Mouse (Mus musculus) effector memory CD4-positive, alpha-beta T cell, adult 5 months (primary cell): ENCODE results near the gene Gabrr3. TPM values are rescaled to one million over a fixed set of nuclear protein-coding genes. Genes with fewer than 3 reads are reported as not detected.

Experiments
- polyA plus RNA-seq: library from polyadenylated mRNA; unstranded; fragments of 100-300 nt; shearing (Covaris generic); gene quantifications from one replicate; pipeline ENCODE4 v1.2.1, GENCODE M21; 2017

Gabrr3 gene
- not detected for polyA plus RNA-seq

DNA sequence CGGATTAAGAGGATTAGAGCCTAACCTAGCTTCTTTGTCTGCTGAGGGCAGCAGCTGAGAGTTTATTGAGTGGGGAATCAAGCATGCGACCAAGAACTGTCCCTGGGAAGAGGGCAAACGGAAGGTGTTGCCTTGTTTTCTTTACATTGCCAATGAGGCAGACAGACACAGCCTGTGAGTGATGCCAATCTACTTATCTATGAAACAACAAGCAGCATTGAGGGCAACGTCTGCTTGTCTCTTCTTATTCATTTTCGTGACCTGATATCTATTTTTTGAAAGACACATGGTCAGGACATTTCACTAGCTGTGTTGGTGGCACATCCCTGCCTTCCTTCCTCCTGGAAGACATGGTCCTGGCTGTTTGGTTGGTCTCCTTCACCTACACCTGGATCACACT, at the start of gene Gabrr3:
Gene Gabrr3 (plus strand): TSS at position 301 of the 400 bp plus-strand sequence.

GRCm38 (mm10) chr16:59363893-59364292, 43.2 kb upstream of the Gabrr3 start, which contains the start of gene Olfr209:
Gene Olfr209, minus strand, starts transcription at chr16:59363993.

DNA sequence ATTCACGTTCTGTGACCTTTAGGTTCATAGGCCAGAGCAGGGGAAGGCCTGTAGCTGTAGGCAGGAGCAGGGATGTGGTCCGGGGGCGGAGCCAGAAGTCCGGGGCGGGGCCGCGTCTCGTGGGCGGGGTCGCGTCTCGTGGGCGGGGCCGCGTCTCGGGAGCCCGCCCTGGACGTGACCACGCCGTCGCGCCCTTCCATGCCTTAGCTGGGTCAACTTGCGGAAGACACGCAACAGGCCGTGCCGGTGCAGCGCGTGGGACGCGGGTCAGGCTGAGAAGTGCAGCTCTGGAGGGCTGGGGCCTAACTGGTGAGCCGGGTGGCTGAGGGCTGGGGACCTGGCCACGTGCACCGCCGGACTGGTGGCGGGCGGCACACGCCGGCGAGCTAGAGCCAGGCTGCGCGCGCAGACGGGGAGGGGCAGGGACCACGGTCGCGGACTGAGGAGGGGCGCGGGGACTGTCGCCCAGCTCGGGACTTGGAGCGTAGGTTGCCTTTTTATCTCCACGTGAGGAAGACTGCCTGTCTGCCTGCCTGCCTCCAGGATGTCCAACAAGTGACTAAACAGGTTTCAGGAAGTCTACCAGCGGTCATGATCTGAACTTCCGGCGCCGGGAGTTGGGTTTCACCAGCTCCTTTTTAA, 64.6 kb downstream of the Gabrr3 start, which contains the start of gene Riox2:
Gene Riox2 (plus strand): TSS at position 139 of the 642 bp plus-strand sequence.

Other genes starting within 250 kb of the Gabrr3 start
- not detected for gene Olfr196, start 236.9 kb upstream of the Gabrr3 start, polyA plus RNA-seq
- gene Olfr198, start 203.8 kb upstream of the Gabrr3 start, polyA plus RNA-seq, result not detected
- gene Olfr199, start 187.6 kb upstream of the Gabrr3 start, polyA plus RNA-seq, result not detected
- gene Olfr201, start 134.7 kb upstream of the Gabrr3 start, polyA plus RNA-seq, result not detected
- not detected for gene Olfr202, start 120.5 kb upstream of the Gabrr3 start, polyA plus RNA-seq
- gene Olfr203, start 108.5 kb upstream of the Gabrr3 start, polyA plus RNA-seq, result not detected
- not detected for gene Olfr204, start 89.1 kb upstream of the Gabrr3 start, polyA plus RNA-seq
- gene Olfr205, start 76.2 kb upstream of the Gabrr3 start, polyA plus RNA-seq, result not detected
- not detected for gene Olfr206, start 58.1 kb upstream of the Gabrr3 start, polyA plus RNA-seq
- not detected for gene Olfr209, start 43.3 kb upstream of the Gabrr3 start, polyA plus RNA-seq
- gene Riox2, start 64.4 kb downstream of the Gabrr3 start, polyA plus RNA-seq, result 49.8 TPM
- gene Crybg3, start 193.6 kb downstream of the Gabrr3 start, polyA plus RNA-seq, result 6.4 TPM
- gene Arl6, start 232.1 kb downstream of the Gabrr3 start, polyA plus RNA-seq, result 3.7 TPM